Mouse (Mus musculus) hematopoietic stem cell, adult 5-6 weeks (primary cell): Measurements from ENCODE around the gene Ifna7. TPM values are rescaled to one million over a fixed set of nuclear protein-coding genes. Genes with fewer than 3 reads are reported as not detected.
"Not testable (repeated sequence)": the region's sequence is repeated elsewhere in the genome, so short reads cannot be mapped to it uniquely, and the experiment has no call there.

ENCODE experiments used
- ATAC-seq, 2 experiments: fragments of 125-278 bp in 1 of 2; replicated peaks in 1 of 2; 2 replicates each; pipeline ENCODE4 v1.8.0; 2016 to 2017; ENCODE audit warnings: inconsistent platforms in 2 of 2, mild to moderate bottlenecking in 2 of 2, moderate number of reproducible peaks in 2 of 2, low read depth in 1 of 2, moderate TSS enrichment in 1 of 2; ENCODE audit not compliant: low FRiP score in 2 of 2, poor library complexity in 2 of 2, severe bottlenecking in 2 of 2, insufficient read depth in 1 of 2, low TSS enrichment in 1 of 2
- total RNA-seq: library from RNA; stranded (forward); fragments of 172-1452, 232-1000 nt; gene quantifications from 2 replicates; pipeline ENCODE4 v1.2.3, GENCODE M21; 2017

Gene Ifna7
- total RNA-seq, 1 experiment from 2014 or later: not detected

GRCm38 (mm10) chr4:88827116-88827515 lies 11.1 kb downstream of the Ifna7 start, which contains the start of gene Ifna6:
Gene Ifna6, plus strand, starts transcription at chr4:88827416.
- ATAC-seq: not testable (repeated sequence)

- ATAC-seq: no peak
Measured at GRCm38 (mm10) chr4:88830523-88830922, 14.5 kb downstream of the Ifna7 start.

DNA sequence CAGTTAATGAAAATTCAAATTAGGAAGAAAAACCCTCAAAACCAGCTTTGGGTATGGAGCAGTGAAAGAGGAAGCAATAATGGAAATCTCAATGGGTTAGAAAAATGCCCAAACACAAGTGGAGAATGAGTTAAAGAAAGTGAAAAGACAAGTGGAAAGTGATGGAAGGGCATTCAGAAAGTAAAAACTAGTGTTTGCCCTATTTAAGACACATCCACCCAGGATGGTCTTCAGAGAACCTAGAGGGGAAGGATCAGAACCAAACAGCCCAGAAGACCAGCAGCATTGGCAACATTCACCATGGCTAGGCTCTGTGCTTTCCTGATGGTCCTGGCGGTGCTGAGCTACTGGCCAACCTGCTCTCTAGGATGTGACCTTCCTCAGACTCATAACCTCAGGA lies 19.2 kb downstream of the Ifna7 start, which contains the start of gene Ifna5:
Gene Ifna5, plus strand, starts transcription at position 301 of the 400 bp plus-strand sequence.
- not testable (repeated sequence) for ATAC-seq

GRCm38 (mm10) chr4:88838828-88839227 lies 22.8 kb downstream of the Ifna7 start:
- ATAC-seq: no peak

DNA sequence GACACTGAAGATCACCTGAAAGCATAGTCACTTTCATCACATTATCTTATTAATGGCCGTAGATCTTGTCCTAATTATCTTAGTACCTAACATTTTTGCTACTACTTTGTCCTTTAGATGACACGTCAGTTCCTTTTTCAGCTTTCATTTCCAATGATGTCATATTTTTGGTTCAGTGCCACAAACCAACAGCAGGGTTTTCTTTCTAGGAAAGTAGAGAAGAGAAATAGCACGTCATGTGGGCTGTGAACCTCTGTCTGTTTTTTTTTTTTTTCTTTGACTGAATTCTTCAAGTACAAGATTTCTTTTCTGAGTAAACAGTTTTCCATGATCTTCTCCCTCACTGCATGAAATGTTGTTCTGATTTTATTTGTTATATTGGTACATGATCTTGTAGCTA lies 24.0 kb downstream of the Ifna7 start:
- no peak for ATAC-seq

- ATAC-seq: no peak
Measured at GRCm38 (mm10) chr4:88841438-88841911, 25.4 kb downstream of the Ifna7 start, which contains the start of gene Ifna4. Gene Ifna4, plus strand, starts transcription at chr4:88841861.

GRCm38 (mm10) chr4:88845334-88845733 lies 29.3 kb downstream of the Ifna7 start:
- ATAC-seq: no peak

- ATAC-seq: peak in 1 of 2 experiments; percentile 46; a peak in 1 of 4 replicates
Measured at GRCm38 (mm10) chr4:88849698-88850097, 33.7 kb downstream of the Ifna7 start, which contains the start of gene Ifna1. Gene Ifna1, plus strand, starts transcription at chr4:88850087.

- no peak for ATAC-seq
Measured at GRCm38 (mm10) chr4:88851026-88851763, 35.2 kb downstream of the Ifna7 start.

DNA sequence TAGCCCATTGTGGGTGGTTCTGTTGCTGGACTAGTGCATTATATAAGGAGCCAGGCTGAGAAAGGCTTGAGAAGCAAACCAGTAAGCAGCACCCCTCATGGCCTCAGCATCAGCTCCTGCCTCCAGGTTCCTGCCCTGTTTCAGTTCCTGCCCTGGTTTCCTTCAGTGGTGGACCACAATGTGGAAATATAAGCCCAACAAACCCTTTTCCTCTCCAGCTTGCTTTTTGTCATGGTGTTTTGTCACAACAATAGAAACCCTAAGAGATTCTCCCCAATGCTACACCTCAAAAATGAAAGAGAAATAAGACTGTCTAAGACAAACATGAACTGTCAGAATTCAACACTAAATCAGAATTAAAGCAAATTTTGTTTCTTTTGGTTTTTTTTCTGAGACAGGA lies 43.2 kb downstream of the Ifna7 start:
- peak; percentile 17 to 21; a peak in 2 of 4 replicates for ATAC-seq

DNA sequence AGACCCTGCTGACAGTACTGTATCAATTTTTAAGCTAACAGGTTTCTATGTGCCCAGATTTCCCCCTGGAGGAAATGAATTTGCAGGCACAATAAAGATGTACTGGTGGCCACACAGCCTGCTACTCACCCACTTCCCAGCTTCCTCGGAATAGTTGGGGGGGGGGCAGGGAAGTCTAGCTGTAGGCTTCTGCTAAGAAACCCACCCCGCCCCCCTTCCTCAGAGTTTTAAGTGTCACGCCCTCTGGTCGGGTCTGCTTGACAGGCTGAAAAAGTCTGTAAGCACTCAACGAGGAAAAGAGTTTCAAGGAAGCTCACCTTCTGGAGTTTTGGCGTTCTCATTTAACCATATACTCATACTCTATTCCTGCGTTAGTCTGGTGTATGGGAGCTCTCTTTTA lies 47.3 kb downstream of the Ifna7 start:
- ATAC-seq: no peak

GRCm38 (mm10) chr4:88864599-88864998 lies 48.6 kb downstream of the Ifna7 start:
- ATAC-seq: peak; percentile 82 to 87

- peak; percentile 12 to 20 for ATAC-seq
Measured at GRCm38 (mm10) chr4:88865011-88865569, 49.1 kb downstream of the Ifna7 start.

Other genes starting within 250 kb of the Ifna7 start
- gene Ifna14, start 244.4 kb upstream of the Ifna7 start, total RNA-seq: not detected in 2 replicates
- not detected in 2 replicates for gene Ifna9, start 223.8 kb upstream of the Ifna7 start, total RNA-seq
- gene Ifna12, start 212.9 kb upstream of the Ifna7 start, total RNA-seq: not detected in 2 replicates
- not detected in 2 replicates for gene C87499, start 181.8 kb upstream of the Ifna7 start, total RNA-seq
- not detected in 2 replicates for gene Ifna13, start 171.8 kb upstream of the Ifna7 start, total RNA-seq
- gene Ifna16, start 139.3 kb upstream of the Ifna7 start, total RNA-seq: not detected in 2 replicates
- not detected in 2 replicates for gene Ifna2, start 132.3 kb upstream of the Ifna7 start, total RNA-seq
- not detected in 2 replicates for gene Ifnab, start 124.9 kb upstream of the Ifna7 start, total RNA-seq
- gene Gm26566, start 94.4 kb upstream of the Ifna7 start, total RNA-seq: 2.2 TPM in 1 of 2 replicates, not detected in the other
- 101 and 115 TPM in 2 replicates for gene Klhl9, start 93.8 kb upstream of the Ifna7 start, total RNA-seq
- not detected in 2 replicates for gene Gm13271, start 61.4 kb upstream of the Ifna7 start, total RNA-seq
- gene Gm13283, start 56.1 kb upstream of the Ifna7 start, total RNA-seq: not detected in 2 replicates
- not detected in 2 replicates for gene Gm13290, start 42.4 kb upstream of the Ifna7 start, total RNA-seq
- gene Gm13289, start 39.3 kb upstream of the Ifna7 start, total RNA-seq: not detected in 2 replicates
- not detected in 2 replicates for gene Gm13272, start 36.4 kb upstream of the Ifna7 start, total RNA-seq
- gene Ifnz, start 34.1 kb upstream of the Ifna7 start, total RNA-seq: 0.55 TPM in 1 of 2 replicates, not detected in the other
- gene Gm13276, start 30.5 kb upstream of the Ifna7 start, total RNA-seq: not detected in 2 replicates
- gene Gm13277, start 27.6 kb upstream of the Ifna7 start, total RNA-seq: not detected in 2 replicates
- gene Gm13278, start 24.7 kb upstream of the Ifna7 start, total RNA-seq: not detected in 2 replicates
- not detected in 2 replicates for gene Gm13275, start 21.7 kb upstream of the Ifna7 start, total RNA-seq
- not detected in 2 replicates for gene Gm13279, start 18.8 kb upstream of the Ifna7 start, total RNA-seq
- gene Gm13285, start 16.6 kb upstream of the Ifna7 start, total RNA-seq: 0.89 TPM in 1 of 2 replicates, not detected in the other
- not detected in 2 replicates for gene Gm13287, start 13.0 kb upstream of the Ifna7 start, total RNA-seq
- not detected in 2 replicates for gene Gm13288, start 10.7 kb upstream of the Ifna7 start, total RNA-seq
- gene Ifna11, start 3.7 kb downstream of the Ifna7 start, total RNA-seq: not detected in 2 replicates
- not detected in 2 replicates for gene Ifna6, start 11.2 kb downstream of the Ifna7 start, total RNA-seq
- not detected in 2 replicates for gene Ifna5, start 19.3 kb downstream of the Ifna7 start, total RNA-seq
- not detected in 2 replicates for gene Ifna4, start 25.6 kb downstream of the Ifna7 start, total RNA-seq
- not detected in 2 replicates for gene Ifna1, start 33.9 kb downstream of the Ifna7 start, total RNA-seq
- not detected in 2 replicates for gene Ifne, start 64.0 kb downstream of the Ifna7 start, total RNA-seq